Mouse (Mus musculus): ENCODE results near the gene Nfatc4.

Gene Nfatc4

DNA sequence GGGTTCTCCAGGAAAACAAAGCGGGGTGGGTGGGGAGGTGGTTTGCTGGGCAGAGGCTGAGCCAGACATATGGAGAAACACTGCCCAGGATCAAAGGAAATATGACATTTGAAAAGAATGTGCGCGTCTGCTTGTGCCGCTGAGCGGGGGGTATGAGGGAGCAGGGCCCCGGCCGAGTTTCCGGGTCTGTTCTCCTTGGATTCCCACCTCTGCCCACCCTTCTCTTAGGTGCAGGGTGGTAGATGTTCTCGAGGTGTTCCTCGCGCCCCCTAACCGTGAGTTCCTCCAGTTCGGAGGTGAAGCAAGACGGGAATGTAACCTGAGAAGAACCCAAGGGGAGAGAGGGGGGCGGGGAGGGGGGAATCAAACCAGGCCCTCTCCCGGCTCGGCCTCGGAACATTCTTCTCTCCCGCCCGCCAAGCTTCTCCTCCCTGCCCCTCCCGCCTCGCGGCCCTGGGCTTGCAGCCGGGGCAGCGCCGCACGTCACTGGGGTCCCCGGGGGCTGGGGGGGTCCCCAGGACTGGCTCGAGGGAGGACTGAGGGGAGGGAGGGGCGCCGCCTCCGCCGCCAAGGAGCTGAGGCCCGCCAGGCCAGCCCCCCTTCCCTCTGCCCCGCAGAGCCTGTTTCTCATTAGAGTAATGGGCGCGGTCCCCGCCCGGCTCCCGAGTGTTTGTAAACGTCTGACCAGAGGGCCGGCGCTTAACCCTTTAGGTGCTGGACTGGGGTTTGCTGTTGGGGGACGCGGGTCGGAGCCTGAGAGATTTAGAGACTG is at the start of gene Nfatc4:
Gene Nfatc4, plus strand, starts transcription at position 154 of the 772 bp plus-strand sequence.
- peak; percentile 91 for DNase-seq (ENCODE audit: extremely low spot score, low read depth, low spot score)

DNA sequence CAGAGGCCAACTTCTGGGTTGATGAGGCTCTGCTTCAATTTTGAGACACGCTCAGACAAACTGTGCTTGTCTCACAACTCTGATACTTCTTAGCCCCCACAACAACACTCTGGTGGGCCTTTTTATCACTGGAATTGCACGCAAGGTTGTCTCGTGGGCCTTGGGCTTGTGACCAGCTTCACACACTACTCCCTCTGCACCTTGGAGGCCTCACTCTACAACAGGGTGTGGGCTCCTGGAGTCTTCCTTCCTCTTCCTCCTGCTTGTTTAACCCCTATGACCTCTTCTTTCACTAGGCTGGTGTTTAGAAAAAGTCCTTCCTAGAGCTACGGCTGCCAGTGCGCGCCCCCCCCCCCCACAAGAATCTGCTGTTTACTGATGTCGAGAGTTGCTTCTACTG is 46.2 kb upstream of the Nfatc4 start:
- no peak for DNase-seq (ENCODE audit: extremely low spot score, low read depth, low spot score)

DNA sequence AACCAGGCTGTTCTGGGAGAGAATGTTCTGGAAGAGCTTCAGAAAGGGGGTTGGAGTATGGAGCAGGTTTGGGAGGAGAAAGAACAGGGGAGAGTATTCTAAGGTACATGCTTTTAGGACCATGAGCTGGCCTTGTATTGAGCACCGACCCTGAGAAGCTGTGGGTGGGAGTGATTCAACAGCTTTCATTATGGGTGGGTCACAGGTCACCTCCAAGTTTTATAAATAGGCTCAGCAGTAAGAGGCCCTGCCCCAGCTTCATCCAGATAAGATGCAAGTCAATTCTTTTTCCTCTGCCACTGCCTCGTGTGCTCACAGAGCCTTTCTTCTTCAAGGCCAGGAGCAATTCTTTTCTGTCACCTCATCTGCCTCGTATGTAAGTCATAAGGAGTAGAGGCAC is 45.8 kb upstream of the Nfatc4 start:
- DNase-seq (ENCODE audit: extremely low spot score, low read depth, low spot score): no peak

DNA sequence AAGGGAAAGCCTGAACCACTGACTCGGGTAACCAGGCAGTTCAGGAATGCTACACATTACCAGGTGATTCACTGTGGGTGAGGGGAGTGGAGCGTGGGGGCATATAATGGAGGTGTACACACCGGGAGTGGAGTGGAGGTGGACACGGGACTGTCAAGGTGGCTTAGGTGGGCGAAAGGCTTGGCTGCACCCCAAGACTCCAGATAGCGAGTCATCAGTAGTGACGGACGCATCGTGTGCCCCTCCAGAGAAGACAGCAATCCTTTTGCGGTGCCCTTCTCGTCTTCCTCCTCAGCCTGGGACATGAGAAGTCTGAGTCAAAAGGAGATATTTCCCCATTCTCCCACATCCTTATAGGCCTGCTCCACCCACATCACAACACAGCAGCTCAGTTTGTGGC is 45.1 kb upstream of the Nfatc4 start:
- DNase-seq (ENCODE audit: extremely low spot score, low read depth, low spot score): no peak

DNA sequence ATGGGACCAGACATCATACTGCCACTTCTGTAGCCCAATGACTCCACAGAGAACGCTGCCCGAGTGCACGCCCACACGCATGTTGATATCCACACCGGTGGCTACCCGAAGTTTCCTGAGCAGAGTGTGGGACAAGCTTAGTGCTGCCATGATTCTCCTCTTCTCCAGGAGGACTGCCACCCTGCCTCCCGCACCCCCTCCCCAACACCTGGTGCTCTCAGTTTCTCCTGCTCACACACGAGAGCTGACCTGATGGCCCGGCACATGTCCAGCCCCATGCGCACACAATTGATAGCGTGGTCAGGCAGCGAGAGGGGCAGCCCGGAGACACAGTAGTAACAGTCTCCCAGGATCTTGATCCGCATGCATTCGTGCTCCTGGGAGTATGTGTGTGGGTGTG is 44.3 kb upstream of the Nfatc4 start:
- DNase-seq (ENCODE audit: extremely low spot score, low read depth, low spot score): no peak

DNA sequence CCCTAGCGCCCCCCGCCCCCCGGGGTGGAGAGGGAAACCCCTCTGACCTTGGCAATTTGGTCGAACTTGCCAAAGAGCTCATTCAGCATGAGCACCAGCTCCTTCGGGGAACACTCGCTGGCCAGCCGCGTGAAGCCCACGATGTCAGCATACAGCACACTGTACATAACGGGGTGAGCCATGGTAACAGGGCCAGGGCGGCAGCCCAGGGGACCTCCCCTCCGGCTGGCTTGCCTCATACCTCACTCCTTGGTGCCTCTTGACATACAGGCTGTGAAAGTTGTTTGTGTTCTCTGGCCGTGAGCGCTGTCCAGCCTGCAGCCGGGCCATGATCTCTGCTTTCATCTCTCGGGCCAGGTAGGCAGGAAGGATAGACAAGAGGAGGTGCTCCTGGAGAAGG is 43.3 kb upstream of the Nfatc4 start:
- no peak for DNase-seq (ENCODE audit: extremely low spot score, low read depth, low spot score)

DNA sequence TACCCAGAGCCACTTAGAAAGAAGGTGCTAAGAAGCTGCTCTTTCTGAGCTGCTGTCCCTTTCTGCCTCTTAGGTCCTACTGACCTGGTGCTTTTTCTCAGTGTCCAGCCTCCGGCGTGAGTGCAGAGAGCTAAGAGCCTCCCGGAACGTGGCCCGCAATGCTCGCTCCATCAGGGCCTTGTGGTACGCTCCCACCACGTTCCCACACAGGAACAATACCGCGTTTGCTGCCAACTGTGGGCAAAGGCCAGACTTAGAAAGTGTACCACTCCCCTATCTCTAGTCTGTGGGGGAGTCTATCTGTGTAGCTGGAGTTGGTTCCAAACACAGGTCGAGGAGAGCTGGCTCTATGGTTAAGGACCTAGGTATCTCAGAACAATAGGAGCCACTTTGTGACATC is 42.2 kb upstream of the Nfatc4 start:
- DNase-seq (ENCODE audit: extremely low spot score, low read depth, low spot score): no peak

DNA sequence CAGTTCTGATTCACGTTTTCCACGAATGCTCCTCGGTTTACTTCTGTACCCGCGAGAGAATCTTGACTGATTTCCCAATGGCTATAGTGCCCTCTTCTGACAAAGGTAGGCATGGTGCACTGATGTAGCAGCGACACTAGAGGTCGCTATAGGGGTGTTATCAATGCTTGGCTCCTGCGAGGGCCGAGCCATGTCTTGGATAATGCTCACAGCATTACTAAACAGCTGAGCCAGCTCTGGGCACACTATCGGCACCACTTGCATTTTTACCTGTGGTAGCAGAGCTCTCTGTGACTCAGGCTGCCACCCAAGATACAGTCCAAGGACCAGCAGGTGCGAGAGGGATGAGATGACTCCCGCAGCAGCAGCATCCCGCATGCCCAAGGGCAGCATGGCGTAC is 41.6 kb upstream of the Nfatc4 start:
- peak; percentile 79 for DNase-seq (ENCODE audit: extremely low spot score, low read depth, low spot score)

DNA sequence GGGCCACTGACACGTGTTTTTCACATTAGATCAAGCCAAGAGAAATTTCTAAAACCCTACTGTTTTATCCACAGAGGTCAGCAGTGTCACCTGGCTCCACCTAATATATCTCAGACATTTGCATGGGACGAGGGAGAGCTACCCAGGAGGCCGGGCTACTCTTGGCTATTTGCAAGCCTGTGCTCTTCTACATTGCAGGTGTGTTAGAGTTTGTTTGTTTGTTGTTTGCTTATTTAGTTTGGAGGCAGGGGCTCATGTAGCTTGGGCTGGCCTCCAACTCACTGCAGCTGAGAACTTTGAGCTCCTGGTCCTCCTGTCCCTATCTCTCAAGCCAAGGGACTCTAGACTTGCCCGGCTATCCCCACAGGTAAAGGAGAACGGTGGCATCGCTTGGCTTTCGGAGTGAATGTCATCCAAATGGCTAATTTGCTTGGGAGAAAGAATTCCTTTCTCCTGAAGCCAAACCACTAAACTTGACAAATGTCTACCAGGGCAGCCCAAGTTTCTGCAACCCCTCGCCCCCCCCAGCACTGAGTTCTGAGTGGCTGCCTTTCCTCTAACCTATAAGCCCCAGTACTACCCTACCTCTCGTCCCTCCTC is 40.5 kb upstream of the Nfatc4 start:
- DNase-seq (ENCODE audit: extremely low spot score, low read depth, low spot score): no peak

DNA sequence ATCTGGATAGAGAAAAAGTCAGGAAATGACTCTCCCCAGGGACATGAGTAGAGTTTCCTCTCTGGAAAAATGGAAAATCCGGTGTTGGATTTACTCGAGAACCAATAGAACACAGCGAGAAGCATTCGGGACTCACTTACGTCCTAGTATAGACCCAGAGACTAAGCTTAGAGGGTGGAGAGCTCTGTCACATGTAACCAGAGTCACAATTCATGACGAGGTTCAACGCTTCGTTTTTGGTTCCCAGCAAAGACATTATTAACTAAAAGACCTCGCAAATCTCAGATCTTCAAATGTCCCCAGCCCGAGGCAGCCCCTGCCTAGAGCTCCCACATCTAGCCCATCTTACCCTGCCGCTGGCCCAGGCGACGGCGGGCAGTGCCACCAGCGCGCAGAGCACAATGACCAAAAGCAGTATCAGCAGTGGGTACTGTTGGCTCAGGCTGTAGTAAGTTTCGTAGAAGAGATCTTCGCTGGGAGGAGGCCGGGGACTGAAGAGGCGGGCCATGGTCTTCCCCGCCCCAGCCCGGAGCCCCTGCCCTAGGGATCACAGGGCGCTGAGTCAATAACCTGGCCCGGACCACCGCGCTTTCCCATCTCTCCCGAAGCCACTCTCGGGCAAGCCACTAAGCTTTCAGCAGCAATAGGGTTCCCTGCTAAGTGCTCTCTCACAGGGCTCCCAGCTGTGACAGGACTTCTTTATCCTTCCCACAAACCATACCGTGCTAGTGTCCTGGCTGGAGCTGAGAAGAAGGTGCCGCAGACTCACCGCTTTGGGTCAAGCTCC is 39.6 kb upstream of the Nfatc4 start:
- no peak for DNase-seq (ENCODE audit: extremely low spot score, low read depth, low spot score)

DNA sequence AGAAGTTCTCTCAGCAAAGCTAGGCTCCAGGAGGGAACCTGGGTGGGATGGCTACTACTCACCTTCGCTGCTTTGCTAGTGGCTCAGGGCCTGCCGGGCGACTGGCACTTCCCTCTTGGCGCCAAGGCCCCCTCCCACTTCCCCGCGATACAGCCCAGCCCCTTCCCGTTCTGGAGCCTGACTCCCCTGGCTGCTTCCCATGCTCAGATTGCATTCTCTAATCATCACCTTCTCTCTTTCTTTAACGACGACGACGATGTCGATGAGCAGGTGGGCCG is 39.0 kb upstream of the Nfatc4 start, which contains the start of gene Adcy4:
Gene Adcy4, minus strand, starts transcription at position 138 of the 278 bp plus-strand sequence.
- no peak for DNase-seq (ENCODE audit: extremely low spot score, low read depth, low spot score)

DNA sequence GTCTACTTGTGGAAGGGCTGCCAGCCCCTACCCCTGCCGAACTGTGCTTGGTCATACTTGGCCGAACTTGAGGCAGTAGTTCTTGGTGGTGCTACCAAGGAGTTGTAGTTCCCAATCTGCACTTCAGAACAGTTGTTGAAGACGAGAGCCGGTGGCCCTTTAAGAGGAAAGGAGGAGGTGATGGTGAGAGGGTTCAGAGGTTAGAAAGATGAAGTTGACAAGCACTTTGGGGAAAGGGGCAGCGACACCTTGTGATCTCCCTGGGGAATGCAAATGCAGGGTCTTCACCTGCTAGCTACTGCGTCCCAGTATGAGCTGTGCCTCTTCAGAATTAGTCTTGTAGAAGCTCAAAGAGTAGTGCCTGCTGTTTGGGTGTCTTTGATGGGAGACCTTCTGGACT is 37.7 kb upstream of the Nfatc4 start:
- DNase-seq (ENCODE audit: extremely low spot score, low read depth, low spot score): no peak

DNA sequence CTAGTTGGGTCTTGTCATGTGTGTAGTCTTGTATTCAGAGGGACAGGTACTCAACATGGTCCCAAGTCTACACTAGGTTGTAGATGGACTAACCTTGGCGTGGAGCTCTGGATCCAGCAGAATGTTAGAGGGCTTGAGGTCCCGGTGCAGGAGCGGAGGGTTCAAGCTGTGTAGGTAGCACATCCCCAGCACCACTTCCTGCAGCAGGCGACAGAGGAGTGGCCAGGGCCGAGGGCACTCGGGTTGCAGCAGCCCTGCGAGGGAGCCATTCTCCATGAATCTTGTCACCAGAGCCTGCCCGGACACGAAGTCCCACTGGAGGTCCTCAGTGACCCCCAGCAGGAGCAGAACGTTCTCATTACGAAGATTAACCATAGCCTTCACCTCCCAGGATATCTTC is 35.2 kb upstream of the Nfatc4 start:
- DNase-seq (ENCODE audit: extremely low spot score, low read depth, low spot score): no peak

DNA sequence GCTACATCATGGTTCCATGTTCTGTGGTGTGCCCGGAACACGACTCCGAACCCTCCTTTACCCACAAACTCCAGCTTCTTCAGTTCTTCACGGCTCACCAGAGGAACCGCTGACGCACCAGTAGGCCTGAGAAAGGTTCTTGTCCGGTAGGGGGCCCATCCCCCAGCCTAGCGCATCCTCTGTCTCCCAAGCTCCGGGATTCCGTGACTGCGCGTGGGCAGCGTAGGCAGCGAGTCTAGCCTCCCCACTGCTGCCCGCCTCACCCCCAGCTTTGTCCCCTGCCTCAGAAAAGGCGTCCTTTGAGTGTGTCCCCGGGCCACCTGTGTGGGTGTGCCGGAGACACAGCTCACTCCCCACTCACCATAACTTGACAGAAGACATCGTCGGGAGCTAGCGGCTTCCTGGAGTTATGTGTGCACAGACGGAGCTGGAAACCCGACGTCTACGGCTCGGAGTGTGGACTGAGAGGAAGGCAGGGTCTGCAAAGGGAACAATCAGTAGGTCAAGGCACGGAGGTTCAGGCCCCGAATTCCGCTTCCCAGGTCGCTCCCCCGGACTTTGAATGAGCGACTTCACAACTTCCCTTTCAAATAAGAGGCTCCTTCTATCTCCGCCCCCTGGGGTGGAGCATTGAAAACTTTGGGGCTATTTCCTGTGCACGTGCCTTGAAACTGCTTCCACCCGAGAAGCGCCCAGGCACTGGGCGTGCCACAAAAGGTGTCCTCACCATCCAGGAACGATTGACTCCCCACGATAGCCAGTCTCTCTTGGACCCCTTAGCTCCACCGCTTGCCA is 34.5 kb upstream of the Nfatc4 start, which contains the start of gene Ripk3:
Gene Ripk3, minus strand, starts transcription at position 610 of the 795 bp plus-strand sequence.
- no peak for DNase-seq (ENCODE audit: extremely low spot score, low read depth, low spot score)

DNA sequence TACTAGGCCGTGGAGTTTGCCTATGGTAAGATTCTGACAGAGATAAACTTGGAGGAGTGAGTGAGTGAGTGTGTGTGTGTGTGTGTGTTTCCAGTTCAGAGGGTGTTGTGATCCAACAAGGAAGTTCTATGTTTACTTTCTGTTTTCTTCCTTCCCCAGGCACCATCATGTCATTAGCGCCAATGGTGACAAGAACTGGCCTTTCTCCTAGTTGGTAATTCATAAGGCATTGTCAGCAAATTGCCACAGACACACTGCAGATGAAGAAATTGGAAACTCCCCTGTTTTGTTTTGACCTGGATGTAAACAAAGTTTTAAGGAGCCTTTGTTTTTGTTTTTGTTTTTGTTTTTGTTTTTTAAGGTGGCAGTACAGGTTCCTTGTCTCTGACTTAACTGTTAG is 29.5 kb upstream of the Nfatc4 start:
- DNase-seq (ENCODE audit: extremely low spot score, low read depth, low spot score): no peak

DNA sequence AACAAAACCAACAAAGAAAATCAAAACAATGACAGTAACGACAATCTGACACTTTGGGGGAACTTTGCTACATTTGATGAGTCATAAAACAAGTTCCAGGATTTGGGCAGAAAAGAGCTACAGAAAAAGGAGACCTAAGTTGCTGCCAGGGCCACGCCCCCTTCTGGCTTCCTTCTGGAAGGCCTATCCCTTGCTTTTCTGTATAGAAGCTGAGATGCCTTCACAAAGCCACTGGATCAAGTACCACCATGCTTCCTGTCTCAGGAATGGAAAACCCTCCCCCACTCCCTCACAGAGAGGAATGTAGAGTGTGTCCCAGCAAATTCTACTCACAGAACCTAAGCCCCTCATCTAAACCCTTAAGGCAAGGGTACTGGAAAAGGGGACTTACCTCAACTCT is 29.0 kb upstream of the Nfatc4 start:
- DNase-seq (ENCODE audit: extremely low spot score, low read depth, low spot score): no peak

DNA sequence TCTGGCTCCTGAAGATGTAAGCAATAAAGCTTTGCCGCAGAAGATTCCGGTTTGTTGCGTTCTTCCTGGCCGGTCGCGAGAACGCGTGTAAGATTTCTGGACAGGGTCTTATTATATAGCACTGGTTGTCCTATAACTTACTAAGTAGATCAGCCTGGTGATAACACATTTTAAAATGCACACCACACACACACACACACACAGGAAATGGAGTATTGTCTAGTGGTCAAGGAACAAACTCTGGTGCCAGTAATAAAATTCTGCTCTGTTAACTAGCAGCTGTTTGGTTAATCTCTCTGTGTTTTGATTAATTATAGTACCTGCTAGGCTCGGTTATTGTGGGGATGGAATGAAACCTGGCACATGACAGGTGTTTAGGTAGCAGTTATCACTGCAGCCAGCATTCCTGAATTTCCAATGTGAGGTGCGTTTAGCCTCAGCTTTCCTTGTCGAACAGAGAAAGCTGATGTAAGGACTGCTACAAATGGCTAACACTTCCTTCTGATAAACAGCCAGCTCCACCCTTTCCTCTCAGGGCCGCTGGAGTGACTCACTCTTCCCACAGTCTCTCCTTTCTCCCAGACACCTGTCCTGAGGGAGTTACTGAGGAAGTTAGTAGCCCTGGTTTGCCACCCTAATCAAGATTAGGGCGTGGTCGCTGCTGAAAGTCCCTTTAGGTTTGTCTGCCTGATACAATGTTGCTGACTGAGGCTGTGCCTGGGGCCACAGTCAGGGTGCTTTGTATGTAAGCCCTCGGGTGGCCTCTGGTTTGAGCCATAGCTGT is 27.4 kb upstream of the Nfatc4 start:
- no peak for DNase-seq (ENCODE audit: extremely low spot score, low read depth, low spot score)

DNA sequence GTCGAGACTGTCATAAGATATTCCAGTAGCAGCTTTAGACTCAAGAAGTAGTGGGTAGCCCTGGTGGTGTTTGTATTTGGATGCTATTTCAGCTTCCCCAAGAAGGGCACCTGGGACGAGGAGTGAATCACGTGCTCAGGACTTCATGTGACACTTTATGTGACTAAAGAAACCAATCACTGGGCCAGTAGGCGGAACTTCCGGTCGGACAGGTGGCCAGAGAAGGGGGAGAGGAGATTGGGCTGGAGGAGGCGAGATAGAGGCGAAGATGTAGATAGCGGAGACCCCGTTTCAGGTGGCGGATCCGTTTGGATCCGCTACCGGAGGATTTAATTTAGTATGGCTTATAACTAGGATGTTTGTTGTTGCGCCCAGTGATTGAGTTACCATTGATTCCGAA is 8.1 kb upstream of the Nfatc4 start:
- peak; percentile 82 for DNase-seq (ENCODE audit: extremely low spot score, low read depth, low spot score)

DNA sequence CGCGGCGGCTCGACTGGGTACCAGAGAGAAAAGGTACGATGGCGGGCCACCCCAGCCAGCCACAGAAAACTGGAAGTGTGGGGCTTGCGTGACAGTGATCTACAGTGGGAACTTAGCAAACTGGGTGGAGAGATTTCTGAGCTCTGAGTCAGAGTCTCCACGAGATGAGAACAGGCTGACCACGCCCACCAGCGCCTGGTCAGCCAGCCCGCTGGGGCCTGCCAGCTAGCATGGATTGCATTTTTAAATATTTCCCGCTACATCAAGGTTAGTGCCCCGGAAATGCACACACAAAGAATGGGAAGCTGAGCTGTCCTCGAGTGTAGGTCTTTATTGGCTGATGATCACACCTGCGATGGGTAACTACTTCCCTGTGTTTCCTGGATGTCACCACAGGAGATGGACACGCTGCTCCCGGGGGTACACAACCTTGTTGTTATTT is 7.6 kb upstream of the Nfatc4 start:
- DNase-seq (ENCODE audit: extremely low spot score, low read depth, low spot score): no peak

DNA sequence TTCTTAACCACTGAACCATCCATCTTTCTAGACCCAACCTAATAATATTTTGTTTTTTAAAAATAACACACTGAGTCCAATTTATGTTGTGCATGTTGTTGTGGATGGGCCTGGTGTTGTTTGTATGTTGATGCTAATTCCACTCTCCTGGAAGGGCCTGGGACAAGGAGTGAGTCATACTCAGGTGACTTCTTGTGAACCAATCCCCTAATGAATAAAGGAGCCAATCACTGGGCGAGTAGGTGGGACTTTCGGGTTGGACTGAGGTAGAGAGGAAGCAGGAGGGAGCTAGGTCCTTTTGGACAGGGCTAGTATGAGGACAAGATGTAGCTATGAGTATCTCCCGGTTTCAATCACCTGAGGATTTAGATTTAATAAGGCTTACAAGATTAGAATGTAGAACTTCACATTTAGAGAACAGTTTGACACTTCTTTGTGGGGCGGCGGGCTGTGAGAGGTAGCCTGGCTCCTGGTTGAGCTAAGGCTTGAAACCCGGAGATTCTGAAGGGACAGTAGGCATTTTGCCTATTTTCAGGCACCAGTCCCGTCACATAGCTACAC is 3.0 kb upstream of the Nfatc4 start:
- no peak for DNase-seq (ENCODE audit: extremely low spot score, low read depth, low spot score)

All from hindlimb bud, embryonic 11.5 days (tissue).